Mouse (Mus musculus) lung, adult 2 months (tissue): ENCODE measurements around the gene Olfr1161.

Source experiments
- CTCF ChIP-seq: fragments of 200-500 bp; IDR thresholded peaks from 2 replicates; pipeline ENCODE4 v1.5.1; 2011; ENCODE audit warnings: mild to moderate bottlenecking, low read length, control low read depth; ENCODE audit not compliant: insufficient read depth
- POLR2A ChIP-seq: fragments of 200-500 bp; IDR thresholded peaks from 2 replicates; pipeline ENCODE4 v1.6.1; 2011; ENCODE audit warnings: low read depth, mild to moderate bottlenecking, control low read depth, low read length, borderline replicate concordance; ENCODE audit errors: extremely low read depth

GRCm38 (mm10) chr2:87974563-87974962 lies 48.0 kb upstream of the Olfr1161 start, which contains the start of gene Olfr74:
- TF ChIP-seq CTCF (no peak), POLR2A (no peak)
